Mouse (Mus musculus) cerebellum, postnatal 4 days (tissue): Measurements from ENCODE around the gene Them7.

ENCODE experiments used
- DNase-seq, 2 experiments: peaks; one replicate each; pipeline ENCODE4 v3.0.0; 2022; ENCODE audit warnings: low spot score in 2 of 2, mixed read lengths in 1 of 2

The Them7 gene

GRCm38 (mm10) chr2:105375705-105376104 is 151.6 kb downstream of the Them7 start:
- DNase-seq = no peak

GRCm38 (mm10) chr2:105379682-105380081 is 155.6 kb downstream of the Them7 start:
- DNase-seq = no peak

GRCm38 (mm10) chr2:105380757-105381319 is 156.7 kb downstream of the Them7 start:
- no peak for DNase-seq

- DNase-seq = no peak
These were observed 158.9 kb downstream of the Them7 start for GRCm38 (mm10) chr2:105383063-105383462.

GRCm38 (mm10) chr2:105384998-105385397 is 160.9 kb downstream of the Them7 start:
- no peak for DNase-seq

GRCm38 (mm10) chr2:105386418-105386817 is 162.3 kb downstream of the Them7 start:
- no peak for DNase-seq

GRCm38 (mm10) chr2:105389007-105389890 is 165.1 kb downstream of the Them7 start:
- no peak for DNase-seq

- DNase-seq = no peak
These were observed 166.7 kb downstream of the Them7 start for GRCm38 (mm10) chr2:105390653-105391413.

GRCm38 (mm10) chr2:105391414-105391784 is 167.3 kb downstream of the Them7 start:
- DNase-seq = no peak

GRCm38 (mm10) chr2:105392514-105392913 is 168.4 kb downstream of the Them7 start:
- no peak for DNase-seq

GRCm38 (mm10) chr2:105394375-105394774 is 170.3 kb downstream of the Them7 start:
- DNase-seq = no peak

GRCm38 (mm10) chr2:105396066-105396465 is 171.9 kb downstream of the Them7 start:
- DNase-seq = no peak

- DNase-seq = no peak
These were observed 173.5 kb downstream of the Them7 start for GRCm38 (mm10) chr2:105397446-105398211.

GRCm38 (mm10) chr2:105398636-105399084 is 174.5 kb downstream of the Them7 start:
- DNase-seq = peak in 1 of 2 experiments; percentile 29

- peak; percentile 43 to 65 for DNase-seq
These were observed 175.2 kb downstream of the Them7 start, which contains the start of gene Rcn1 for GRCm38 (mm10) chr2:105399085-105399891. Gene Rcn1 (minus strand): TSS chr2:105399319.

GRCm38 (mm10) chr2:105400558-105400957 is 176.4 kb downstream of the Them7 start:
- DNase-seq = no peak

- DNase-seq = no peak
These were observed 178.1 kb downstream of the Them7 start for GRCm38 (mm10) chr2:105402180-105402579.

GRCm38 (mm10) chr2:105408511-105408910 is 184.4 kb downstream of the Them7 start:
- DNase-seq = peak in 1 of 2 experiments; percentile 35

- DNase-seq = no peak
These were observed 185.1 kb downstream of the Them7 start for GRCm38 (mm10) chr2:105409253-105409652.

GRCm38 (mm10) chr2:105414309-105414708 is 190.2 kb downstream of the Them7 start:
- DNase-seq = no peak
